Mouse (Mus musculus) effector memory CD4-positive, alpha-beta T cell, adult 7 months (primary cell): ENCODE measurements around the gene Osbpl10. TPM values are rescaled to one million over a fixed set of nuclear protein-coding genes. Genes with fewer than 3 reads are reported as not detected.

Source experiments
- polyA plus RNA-seq: library from polyadenylated mRNA; unstranded; fragments of 100-300 nt; shearing (Covaris generic); gene quantifications from one replicate; pipeline ENCODE4 v1.2.1, GENCODE M21; 2017

Osbpl10 gene
- polyA plus RNA-seq, result not detected

GRCm38 (mm10) chr9:114978281-114979111 is at the start of gene Osbpl10:
TSS of gene Osbpl10 (plus strand) at chr9:114978569.

GRCm38 (mm10) chr9:114933723-114934171 is 44.6 kb upstream of the Osbpl10 start, which contains the start of gene Gpd1l:
TSS of gene Gpd1l (minus strand) at chr9:114933987.

GRCm38 (mm10) chr9:114982689-114983360 is 4.5 kb downstream of the Osbpl10 start, which contains the start of gene Rps27rt:
TSS of gene Rps27rt (minus strand) at chr9:114982739.

Other genes starting within 250 kb of the Osbpl10 start
- 165 TPM for gene Cmtm6, start 247.5 kb upstream of the Osbpl10 start, polyA plus RNA-seq
- gene Cmtm7, start 196.7 kb upstream of the Osbpl10 start, polyA plus RNA-seq, result 74.2 TPM
- gene Cmtm8, start 134.4 kb upstream of the Osbpl10 start, polyA plus RNA-seq, result not detected
- 21.8 TPM for gene Gpd1l, start 44.6 kb upstream of the Osbpl10 start, polyA plus RNA-seq
- 3,421 TPM for gene Rps27rt, start 4.2 kb downstream of the Osbpl10 start, polyA plus RNA-seq